Mouse (Mus musculus) embryonic facial prominence, embryonic 15.5 days (tissue): ENCODE results near the gene Smlr1. TPM values are rescaled to one million over a fixed set of nuclear protein-coding genes. Genes with fewer than 3 reads are reported as not detected.

Experiments
- ATAC-seq: fragments of 200-750 bp; cut with Nextera tagmentation; 2 replicates; pipeline ENCODE4 v1.8.0; 2017; ENCODE audit warnings: low read depth, moderate TSS enrichment; ENCODE audit not compliant: insufficient number of reproducible peaks, low FRiP score, low TSS enrichment
- H3K27ac ChIP-seq: fragments of 300-500 bp; sonication (generic); replicated peaks from 2 replicates; pipeline ENCODE4 v1.5.1; 2015; ENCODE audit warnings: mild to moderate bottlenecking, inconsistent platforms
- H3K27me3 ChIP-seq: fragments of 300-500 bp; sonication (generic); 2 replicates; pipeline ENCODE4 v1.6.1; 2015; ENCODE audit warnings: inconsistent platforms
- H3K36me3 ChIP-seq: fragments of 300-500 bp; sonication (generic); 2 replicates; pipeline ENCODE4 v1.6.1; 2015; ENCODE audit warnings: mild to moderate bottlenecking, inconsistent platforms
- H3K4me1 ChIP-seq: fragments of 300-500 bp; sonication (generic); 2 replicates; pipeline ENCODE4 v1.6.1; 2015; ENCODE audit warnings: inconsistent platforms
- H3K4me2 ChIP-seq: fragments of 300-500 bp; sonication (generic); replicated peaks from 2 replicates; pipeline ENCODE4 v1.6.1; 2015; ENCODE audit warnings: mild to moderate bottlenecking, inconsistent platforms
- H3K4me3 ChIP-seq: fragments of 300-500 bp; sonication (generic); replicated peaks from 2 replicates; pipeline ENCODE4 v1.5.1; 2015; ENCODE audit warnings: mild to moderate bottlenecking, inconsistent platforms
- H3K9ac ChIP-seq: fragments of 300-500 bp; sonication (generic); 2 replicates; pipeline ENCODE4 v1.6.1; 2015; ENCODE audit warnings: inconsistent platforms
- H3K9me3 ChIP-seq: fragments of 300-500 bp; sonication (generic); replicated peaks from 2 replicates; pipeline ENCODE4 v1.6.1; 2016; ENCODE audit warnings: inconsistent platforms
- WGBS: fragments of 180-500 bp; shearing (Covaris S2); methylation state at CpG from one replicate; pipeline ENCODE4 v1.1.7; 2015; 5-methylcytosine and 5-hydroxymethylcytosine counted together
- polyA plus RNA-seq: library from polyadenylated mRNA; unstranded; fragments of >200 nt; fragmentation: Nextera tagmentation; extraction: Ambion mirVana; gene quantifications from 2 replicates; pipeline ENCODE4 v1.2.1, GENCODE M21; 2015

Gene Smlr1
- 0.20 TPM in 1 of 2 replicates, not detected in the other for polyA plus RNA-seq

DNA sequence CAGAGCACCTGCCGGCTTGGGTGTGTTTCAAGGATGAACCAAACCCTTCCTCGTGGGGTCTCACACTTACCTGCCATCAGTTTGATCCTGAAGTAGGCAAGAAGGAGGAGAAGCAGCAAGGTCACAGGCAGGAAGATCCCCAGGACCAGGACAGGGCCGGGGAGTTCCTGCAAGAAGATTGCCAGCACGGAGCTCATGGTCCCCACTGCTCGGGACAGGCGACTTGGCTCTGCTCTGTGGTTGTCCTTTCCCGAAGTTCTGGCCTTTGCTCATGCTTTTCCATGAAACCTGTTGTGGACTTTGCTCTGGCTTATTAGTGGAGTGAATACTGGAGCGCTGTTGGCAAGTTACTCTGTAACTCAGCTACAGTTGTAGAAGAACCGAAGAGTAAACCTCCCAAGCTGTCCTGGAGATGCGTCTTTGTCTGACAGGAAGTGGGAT, at the start of gene Smlr1:
Smlr1 (minus strand) TSS at position 377 of the 441 bp plus-strand sequence.
- H3K36me3 ChIP-seq = no peaks in the 10 kb centered on the region
- no peak for ATAC-seq
- no peaks in the 10 kb centered on the region for H3K27me3 ChIP-seq
- 95% methylated on average over 10 of the region's 10 CpGs for WGBS
- no peak within 1 kb of the TSS for H3K4me3 ChIP-seq
- no peaks in the 10 kb centered on the region for H3K4me1 ChIP-seq
- H3K4me2 ChIP-seq = no peak within 1 kb of the TSS
- H3K27ac ChIP-seq = no peak within 1 kb of the TSS
- no peaks in the 10 kb centered on the region for H3K9me3 ChIP-seq
- H3K9ac ChIP-seq = no peak within 1 kb of the TSS

DNA sequence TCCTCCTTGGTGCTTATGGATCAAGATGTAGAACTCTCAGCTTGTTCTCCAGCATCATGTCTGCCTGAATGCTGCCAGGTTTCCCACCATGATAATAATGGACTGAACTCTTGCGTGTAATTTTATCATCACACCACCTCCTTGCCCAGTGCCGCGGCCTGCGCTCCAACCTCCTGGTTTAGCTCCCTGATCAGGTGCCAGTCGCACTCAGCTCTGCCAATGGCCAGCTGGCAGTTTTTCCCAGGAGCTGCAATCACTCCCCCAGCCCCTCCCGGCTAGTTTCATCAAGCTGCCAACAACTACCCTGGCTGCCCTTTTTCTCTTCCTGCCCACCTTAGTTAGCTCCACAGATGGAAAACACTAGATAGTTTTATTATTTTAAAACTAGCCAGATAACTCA, 48.8 kb upstream of the Smlr1 start:
- Histone ChIP-seq H3K36me3 (no peaks in the 10 kb centered on the region), H3K4me3 (no peak overlapping the region), H3K4me2 (no peak overlapping the region), H3K27ac (no peak overlapping the region), H3K27me3 (no peaks in the 10 kb centered on the region), H3K9ac (no peak overlapping the region), H3K9me3 (no peaks in the 10 kb centered on the region), H3K4me1 (peaks cover 7% of the 10 kb centered on the region)
- no peak for ATAC-seq
- WGBS = 91% methylated on average over 6 of the region's 6 CpGs

DNA sequence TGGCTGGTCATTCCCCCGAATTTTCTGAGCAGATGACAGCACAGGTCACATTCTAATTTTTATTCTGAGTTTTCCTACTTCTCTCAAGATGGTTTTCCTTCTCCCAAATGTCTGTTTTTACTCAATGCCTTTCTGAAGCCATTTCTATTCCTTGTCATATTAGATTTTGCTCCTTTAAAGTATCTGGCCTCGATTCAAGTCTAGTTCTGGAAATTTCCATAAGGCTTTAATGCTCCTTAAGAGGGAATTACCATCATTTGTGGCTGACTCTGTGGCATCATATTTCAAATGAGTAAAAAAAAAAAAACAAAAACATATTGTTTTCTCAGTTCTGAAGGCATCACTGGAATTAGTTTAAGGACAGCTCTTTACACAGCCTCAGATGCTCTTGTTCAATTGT, 44.0 kb upstream of the Smlr1 start:
- H3K4me1 ChIP-seq = peaks cover 10% of the 10 kb centered on the region
- H3K4me2 ChIP-seq = no peak overlapping the region
- no peaks in the 10 kb centered on the region for H3K9me3 ChIP-seq
- 32% methylated on average over 2 of the region's 2 CpGs for WGBS
- H3K4me3 ChIP-seq = no peak overlapping the region
- H3K36me3 ChIP-seq = no peaks in the 10 kb centered on the region
- H3K27ac ChIP-seq = peak overlapping the region; percentile 39
- ATAC-seq = no peak
- H3K9ac ChIP-seq = no peak overlapping the region
- no peaks in the 10 kb centered on the region for H3K27me3 ChIP-seq

DNA sequence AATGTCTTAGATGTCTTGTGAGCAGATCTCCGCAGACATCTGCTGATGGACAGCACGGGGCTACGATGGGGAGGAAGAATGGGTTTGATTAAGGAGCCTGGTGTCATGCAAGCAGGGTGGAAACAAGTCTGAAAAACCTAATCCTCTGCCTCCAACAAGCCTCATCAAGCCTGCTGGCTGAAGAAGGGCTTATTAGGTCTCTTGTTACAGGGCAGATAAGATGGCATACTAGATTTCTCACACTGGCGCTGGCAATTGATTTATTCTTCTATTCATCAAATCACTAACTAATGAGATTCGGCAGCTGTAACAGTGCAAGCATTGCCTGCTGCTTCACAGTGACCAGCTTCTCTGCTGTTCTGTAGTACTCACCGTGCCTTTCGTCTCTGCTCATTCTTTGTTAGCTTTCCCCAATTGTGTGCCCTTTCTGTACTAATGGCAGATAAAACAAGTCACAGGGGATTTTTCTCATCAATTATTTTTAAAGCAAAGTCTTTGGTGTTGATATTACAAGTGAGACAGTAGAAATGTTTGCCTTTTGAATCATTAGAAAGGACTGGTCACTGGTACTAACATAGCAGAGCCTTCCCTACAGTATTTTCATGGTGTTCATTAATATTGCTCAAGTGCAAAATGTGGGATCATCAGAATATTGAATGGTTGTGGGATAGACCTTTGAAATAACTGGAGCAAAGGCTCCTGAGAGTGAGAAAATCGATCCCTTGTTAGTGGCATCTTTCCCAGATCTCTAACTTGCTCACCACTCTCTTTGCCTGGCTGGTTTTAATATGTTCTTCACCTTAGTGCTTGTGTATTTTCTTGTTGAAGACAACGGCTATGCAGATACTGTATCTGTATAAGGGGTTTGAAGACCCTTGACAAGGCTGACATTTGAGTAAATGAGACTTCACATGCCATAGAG, 35.5 kb upstream of the Smlr1 start:
- ATAC-seq = no peak
- no peak overlapping the region for H3K27ac ChIP-seq
- H3K36me3 ChIP-seq = no peaks in the 10 kb centered on the region
- no peaks in the 10 kb centered on the region for H3K27me3 ChIP-seq
- H3K4me2 ChIP-seq = no peak overlapping the region
- no peaks in the 10 kb centered on the region for H3K9me3 ChIP-seq
- 46% methylated on average over 9 of the region's 9 CpGs for WGBS
- H3K9ac ChIP-seq = no peak overlapping the region
- no peak overlapping the region for H3K4me3 ChIP-seq
- H3K4me1 ChIP-seq = no peaks in the 10 kb centered on the region

DNA sequence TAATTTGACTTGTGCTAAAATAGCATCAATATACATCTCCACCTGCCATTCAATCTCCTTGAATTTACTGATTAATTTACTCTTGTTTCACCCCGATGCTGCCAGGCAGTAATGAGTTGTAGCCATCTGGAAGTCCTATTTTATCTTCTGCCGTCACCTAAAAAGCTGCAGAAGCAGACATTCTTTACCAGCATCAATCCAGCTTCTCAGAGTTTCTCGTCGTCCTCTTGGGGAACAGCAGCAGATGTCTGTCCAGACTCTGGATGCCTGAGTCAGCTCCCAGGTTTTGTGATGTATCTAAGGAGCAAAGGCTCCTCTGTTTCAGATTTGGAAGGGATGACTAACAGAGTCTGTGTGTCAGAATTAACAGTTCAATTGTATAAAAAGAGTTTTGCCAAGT, 16.9 kb upstream of the Smlr1 start:
- Histone ChIP-seq H3K27me3 (no peaks in the 10 kb centered on the region), H3K36me3 (no peaks in the 10 kb centered on the region), H3K4me3 (no peak overlapping the region), H3K27ac (no peak overlapping the region), H3K4me1 (no peaks in the 10 kb centered on the region), H3K9ac (no peak overlapping the region), H3K9me3 (no peaks in the 10 kb centered on the region), H3K4me2 (no peak overlapping the region)
- ATAC-seq = no peak
- WGBS = 43% methylated on average over 4 of the region's 4 CpGs

DNA sequence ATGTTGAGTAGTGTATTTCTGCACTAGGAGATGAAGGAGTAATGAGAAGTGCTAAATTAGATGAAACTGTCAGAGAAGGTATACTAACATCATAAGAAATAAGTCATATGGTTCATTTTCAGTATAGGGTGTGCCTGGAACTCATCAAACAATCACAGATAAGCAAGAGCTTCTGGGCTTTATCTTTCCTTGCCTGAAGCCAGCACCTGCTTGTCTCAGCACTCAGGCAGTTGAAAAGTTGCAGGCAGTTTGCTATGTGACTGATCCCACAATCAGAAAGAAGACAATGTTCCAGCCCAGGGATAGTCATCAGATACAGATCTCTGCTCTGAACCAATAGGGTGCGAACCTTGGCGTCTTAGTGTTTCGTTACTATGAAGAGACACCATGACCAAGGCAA, 5.0 kb upstream of the Smlr1 start:
- no peak for ATAC-seq
- no peaks in the 10 kb centered on the region for H3K4me1 ChIP-seq
- no peaks in the 10 kb centered on the region for H3K27me3 ChIP-seq
- no peaks in the 10 kb centered on the region for H3K9me3 ChIP-seq
- H3K27ac ChIP-seq = no peak overlapping the region
- no peaks in the 10 kb centered on the region for H3K36me3 ChIP-seq
- no peak overlapping the region for H3K9ac ChIP-seq
- 96% methylated on average over 3 of the region's 3 CpGs for WGBS
- no peak overlapping the region for H3K4me3 ChIP-seq
- no peak overlapping the region for H3K4me2 ChIP-seq

DNA sequence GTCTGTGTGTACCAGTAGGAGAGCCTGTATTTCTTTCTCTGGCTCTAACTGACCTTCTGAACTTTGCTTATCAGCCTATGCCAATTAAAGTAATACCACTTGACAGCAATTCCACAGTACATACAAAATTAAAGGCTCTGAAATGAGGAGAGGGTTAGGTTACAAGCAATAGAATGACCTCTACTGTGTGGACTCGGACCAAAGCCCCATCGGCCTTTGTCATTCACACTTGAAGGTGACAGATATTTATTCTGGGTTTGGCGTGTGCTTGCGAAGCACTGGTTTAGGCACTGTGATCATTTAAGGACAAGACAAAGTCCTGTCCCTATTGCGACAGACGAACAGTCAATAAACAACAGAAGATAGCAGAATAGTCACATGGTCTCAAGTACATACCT, 3.7 kb upstream of the Smlr1 start:
- 68% methylated on average over 6 of the region's 6 CpGs for WGBS
- Histone ChIP-seq H3K4me2 (no peak overlapping the region), H3K36me3 (no peaks in the 10 kb centered on the region), H3K9me3 (no peaks in the 10 kb centered on the region), H3K27me3 (no peaks in the 10 kb centered on the region), H3K27ac (no peak overlapping the region), H3K9ac (no peak overlapping the region), H3K4me1 (no peaks in the 10 kb centered on the region), H3K4me3 (no peak overlapping the region)
- ATAC-seq = no peak

DNA sequence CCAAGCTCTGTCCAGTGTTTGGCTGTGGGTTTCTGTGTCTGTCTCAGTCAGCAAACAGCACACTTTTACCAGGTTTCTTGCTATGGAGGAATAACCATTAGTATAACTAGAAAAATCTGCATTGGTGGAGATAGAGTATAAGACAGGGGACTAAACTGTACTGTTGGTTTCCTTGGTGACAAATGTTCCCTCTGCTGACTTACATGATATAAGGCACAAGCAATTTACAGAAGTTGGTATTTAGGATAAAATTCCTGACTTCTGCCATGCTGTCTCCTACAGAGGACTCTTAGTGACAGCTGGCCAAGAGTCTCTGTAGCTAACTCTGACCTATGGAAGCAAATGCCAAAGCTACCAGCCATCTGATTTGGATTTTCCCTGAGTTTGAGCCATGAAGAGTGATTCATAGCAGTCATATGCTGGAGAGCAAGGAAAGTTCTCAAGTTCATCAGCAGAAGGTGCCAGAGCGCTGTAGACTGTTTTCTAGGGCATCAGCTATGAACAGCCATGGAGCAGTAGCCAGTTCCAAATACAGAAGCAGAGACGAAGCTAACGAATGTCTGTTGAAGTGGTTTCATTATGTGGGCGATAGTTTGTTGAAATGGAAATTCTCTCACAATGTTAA, 3.2 kb upstream of the Smlr1 start:
- Histone ChIP-seq H3K9ac (no peak overlapping the region), H3K27me3 (no peaks in the 10 kb centered on the region), H3K27ac (no peak overlapping the region), H3K9me3 (no peaks in the 10 kb centered on the region), H3K4me3 (no peak overlapping the region), H3K4me2 (no peak overlapping the region), H3K4me1 (no peaks in the 10 kb centered on the region), H3K36me3 (no peaks in the 10 kb centered on the region)
- ATAC-seq = no peak
- 58% methylated on average over 4 of the region's 4 CpGs for WGBS

DNA sequence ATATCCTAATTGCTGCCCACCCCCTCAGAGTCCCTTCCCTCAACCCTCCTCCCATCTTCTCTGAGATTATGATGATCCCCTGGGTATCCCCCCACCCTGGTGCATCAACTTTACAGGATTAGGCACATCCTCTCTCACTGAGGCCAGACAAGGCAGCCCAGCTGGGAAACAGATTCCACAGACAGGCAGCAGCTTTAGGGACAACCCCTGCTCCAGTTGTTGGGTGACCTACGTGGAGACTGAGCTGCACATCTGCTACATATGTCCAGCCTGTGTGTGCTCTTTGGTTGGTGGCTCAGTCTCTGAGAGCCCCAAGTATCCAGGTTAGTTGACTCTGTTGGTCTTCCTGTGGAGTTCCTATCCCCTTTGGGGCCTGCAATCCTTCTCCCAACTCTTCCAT, 2.7 kb upstream of the Smlr1 start:
- Histone ChIP-seq H3K27ac (no peak overlapping the region), H3K36me3 (no peaks in the 10 kb centered on the region), H3K4me1 (no peaks in the 10 kb centered on the region), H3K27me3 (no peaks in the 10 kb centered on the region), H3K4me2 (no peak overlapping the region), H3K9ac (no peak overlapping the region), H3K9me3 (no peaks in the 10 kb centered on the region), H3K4me3 (no peak overlapping the region)
- WGBS = 48% methylated on average over 1 of the region's 1 CpGs
- no peak for ATAC-seq

DNA sequence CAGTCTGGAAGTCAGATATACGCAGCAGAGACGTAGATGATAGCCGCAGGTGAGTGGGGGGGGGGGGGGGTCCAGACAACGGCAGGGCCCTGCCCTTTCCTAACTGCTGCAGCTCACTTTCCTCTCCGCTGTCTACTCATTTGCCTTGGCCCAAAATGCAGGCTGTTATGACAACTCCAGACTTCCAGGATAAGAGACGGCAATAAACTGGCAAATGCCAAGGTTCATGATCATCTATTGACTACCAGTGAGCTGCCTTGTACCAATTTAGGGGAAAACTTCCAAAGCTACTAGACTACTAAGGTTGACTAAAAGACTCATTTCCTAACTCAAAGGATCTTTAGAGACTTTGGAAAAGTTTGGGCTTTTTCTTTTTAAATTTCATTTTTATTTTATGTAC, 554 bp upstream of the Smlr1 start:
- 93% methylated on average over 6 of the region's 6 CpGs for WGBS
- Histone ChIP-seq H3K4me1 (no peaks in the 10 kb centered on the region), H3K9me3 (no peaks in the 10 kb centered on the region), H3K36me3 (no peaks in the 10 kb centered on the region), H3K4me2 (no peak overlapping the region), H3K9ac (no peak overlapping the region), H3K27me3 (no peaks in the 10 kb centered on the region), H3K27ac (no peak overlapping the region), H3K4me3 (no peak overlapping the region)
- no peak for ATAC-seq

DNA sequence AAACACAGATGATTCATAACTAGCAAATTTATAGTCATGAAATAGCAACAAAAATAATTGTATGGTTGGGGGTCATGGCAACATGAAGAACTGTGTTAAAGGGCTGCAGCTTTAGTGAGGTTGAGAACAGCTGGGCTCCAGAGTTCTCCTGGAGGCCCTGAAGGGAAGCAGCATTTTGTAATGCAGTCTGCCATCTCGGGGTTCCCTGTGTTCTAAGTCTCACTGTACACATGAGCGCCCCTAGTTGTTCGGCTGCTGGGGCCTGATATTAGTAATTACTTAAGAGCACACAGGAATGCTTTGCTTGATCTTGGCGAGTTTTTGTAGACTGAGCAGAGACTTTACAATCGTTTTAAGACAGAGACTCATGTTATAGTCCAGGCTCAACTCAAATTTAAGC, 1.6 kb downstream of the Smlr1 start:
- ATAC-seq = no peak
- 69% methylated on average over 5 of the region's 5 CpGs for WGBS
- no peak overlapping the region for H3K9ac ChIP-seq
- H3K36me3 ChIP-seq = no peaks in the 10 kb centered on the region
- H3K4me3 ChIP-seq = no peak overlapping the region
- no peaks in the 10 kb centered on the region for H3K27me3 ChIP-seq
- no peaks in the 10 kb centered on the region for H3K9me3 ChIP-seq
- H3K4me1 ChIP-seq = no peaks in the 10 kb centered on the region
- H3K4me2 ChIP-seq = no peak overlapping the region
- no peak overlapping the region for H3K27ac ChIP-seq
